Mouse (Mus musculus) cortical plate, adult 2 months (tissue): ENCODE results near the gene Prf1.

Source experiments
- CTCF ChIP-seq: fragments of 200-500 bp; IDR thresholded peaks from 2 replicates; pipeline ENCODE4 v1.5.1; 2011; ENCODE audit warnings: mild to moderate bottlenecking, control low read depth, low read length; ENCODE audit not compliant: insufficient read depth; ENCODE audit errors: extremely low read depth
- POLR2A ChIP-seq: fragments of 200-500 bp; IDR thresholded peaks from 2 replicates; pipeline ENCODE4 v1.6.1; 2011; ENCODE audit warnings: mild to moderate bottlenecking, low read length, control low read depth; ENCODE audit not compliant: insufficient read depth; ENCODE audit errors: extremely low read depth

GRCm38 (mm10) chr10:61308706-61309320 is 11.2 kb downstream of the Prf1 start:
- TF ChIP-seq CTCF, result no peak
- no peak for TF ChIP-seq POLR2A
